Mouse (Mus musculus) MEL (cell line): ENCODE results near the gene Slc38a2.

Experiments
- CTCF ChIP-seq, 3 experiments: IDR thresholded peaks in 2 of 3; conservative IDR thresholded peaks in 1 of 3; 2 replicates each; pipeline ENCODE4 v1.5.1; 2011 to 2012; ENCODE audit warnings: low read length in 3 of 3, low read depth in 2 of 3, mild to moderate bottlenecking in 2 of 3, improper control_type of control experiment in 1 of 3, inconsistent platforms in 1 of 3, mixed read lengths in 1 of 3, moderate library complexity in 1 of 3; ENCODE audit not compliant: control insufficient read depth in 1 of 3, insufficient read depth in 1 of 3, poor library complexity in 1 of 3, severe bottlenecking in 1 of 3
- E2F4 ChIP-seq: IDR thresholded peaks from 2 replicates; pipeline ENCODE4 v1.6.1; 2011; ENCODE audit warnings: low read depth, low read length, improper control_type of control experiment, borderline replicate concordance
- POLR2A ChIP-seq, 2 experiments: IDR thresholded peaks; 2 replicates each; pipeline ENCODE4 v1.6.1; 2011 to 2012; ENCODE audit warnings: low read length in 2 of 2, mild to moderate bottlenecking in 2 of 2, control low read depth in 1 of 2, improper control_type of control experiment in 1 of 2, low read depth in 1 of 2, moderate library complexity in 1 of 2; ENCODE audit not compliant: control insufficient read depth in 1 of 2, insufficient read depth in 1 of 2, poor library complexity in 1 of 2
- TBP ChIP-seq: IDR thresholded peaks from 2 replicates; pipeline ENCODE4 v1.8.0; 2011; ENCODE audit warnings: low read depth, low read length, improper control_type of control experiment
- ZNF384 ChIP-seq: IDR thresholded peaks from 2 replicates; pipeline ENCODE4 v1.6.1; 2012; ENCODE audit warnings: low read depth, mild to moderate bottlenecking, inconsistent platforms, low read length, improper control_type of control experiment

- TF ChIP-seq TBP (no peak), ZNF384 (no peak), E2F4 (no peak), POLR2A (IDR thresholded peaks at IDR 0.05; ENCODE audit: control insufficient read depth in 1 of 2, insufficient read depth in 1 of 2, low read depth in 1 of 2, low read length in 2 of 2, poor library complexity in 1 of 2) (no peak), CTCF (IDR thresholded peaks at IDR 0.05 in 2 of 3, conservative IDR thresholded peaks at IDR 0.05 in 1 of 3; ENCODE audit: control insufficient read depth in 1 of 3, insufficient read depth in 1 of 3, low read depth in 2 of 3, low read length in 3 of 3, poor library complexity in 1 of 3, severe bottlenecking in 1 of 3) (peak in 2 of 3 experiments; percentile 32 to 61; a peak in 4 of 6 replicates)
Observed at GRCm38 (mm10) chr15:96740865-96741561, 41.5 kb upstream of the Slc38a2 start.
